ENCODE assay signal across 13 mouse cellular contexts in the genomic region with DNA sequence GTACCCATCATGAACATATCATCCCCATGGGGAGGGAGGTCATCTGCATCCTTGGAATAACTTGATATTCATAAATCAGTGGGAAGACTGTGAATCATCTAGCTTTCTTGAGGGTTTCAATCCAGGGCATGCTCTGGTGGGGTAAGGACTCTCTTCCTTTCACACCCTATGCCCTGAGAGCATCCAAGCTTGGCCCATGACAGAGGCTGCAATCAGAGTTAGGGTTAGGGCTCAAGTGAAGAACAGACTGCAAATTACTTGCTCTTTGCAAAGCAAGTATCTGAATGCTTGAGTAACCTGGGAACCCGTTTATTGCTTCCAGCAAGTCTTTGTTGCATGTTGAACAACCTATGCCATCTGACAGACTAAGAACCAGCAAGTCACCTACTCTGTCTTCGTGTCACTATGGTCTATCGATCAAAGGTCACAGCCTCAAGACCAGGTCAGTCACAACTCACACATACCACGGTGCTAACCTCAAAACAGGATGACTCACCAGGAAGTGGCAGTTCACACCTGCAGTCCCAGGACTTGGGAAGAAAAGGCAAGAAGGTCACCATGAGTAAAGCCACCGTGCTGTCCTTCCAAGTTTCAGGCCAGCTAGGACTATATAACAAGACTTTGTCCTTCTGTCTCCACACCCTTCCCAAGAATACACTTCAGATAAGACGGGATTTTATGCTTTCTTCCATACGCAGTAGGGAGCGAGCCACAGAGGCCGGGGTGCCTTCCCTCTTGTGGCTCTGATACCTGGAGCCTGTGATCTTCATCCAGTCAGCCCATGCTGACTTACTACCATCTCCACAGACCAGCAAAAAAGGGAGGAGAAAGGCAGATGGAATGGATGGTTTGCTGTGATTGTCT.
"Had no signal": no experiment of that assay in that cellular context is flagged by ENCODE, and none has a peak within 500 bp of the region (broad histone marks: within the 10 kb centered on the region; RNA-seq: fewer than 3 reads in every experiment).

No protein-coding gene starts in this region.

- H3K36me3 ChIP-seq: kidney, embryonic 15.5 days; limb, embryonic 15.5 days; midbrain, embryonic 10.5 days; midbrain, embryonic 15.5 days had no signal

- H3K27me3 ChIP-seq: kidney, embryonic 15.5 days; limb, embryonic 15.5 days; midbrain, embryonic 15.5 days had no signal

- ATAC-seq: lung, postnatal 0 days; midbrain, embryonic 15.5 days had no signal

- H3K9ac ChIP-seq: kidney, embryonic 15.5 days; limb, embryonic 15.5 days; liver, embryonic 14.5 days; midbrain, embryonic 15.5 days had no signal

- H3K4me2 ChIP-seq: kidney, embryonic 15.5 days; limb, embryonic 15.5 days; midbrain, embryonic 15.5 days had no signal

- H3K4me3 ChIP-seq: kidney, embryonic 15.5 days; limb, embryonic 15.5 days; midbrain, embryonic 10.5 days; midbrain, embryonic 15.5 days had no signal

- DNase-seq: kidney, adult 2 months; kidney, postnatal 25 days; layer of hippocampus, postnatal 36 days; lung, adult 2 months; lung, postnatal 36 days; right cerebral cortex, postnatal 14 days; thymus, postnatal 14 days had no signal

- H3K9me3 ChIP-seq: kidney, embryonic 15.5 days; limb, embryonic 15.5 days; midbrain, embryonic 15.5 days had no signal

- H3K27ac ChIP-seq: kidney, embryonic 15.5 days; limb, embryonic 15.5 days; liver, embryonic 14.5 days; midbrain, embryonic 10.5 days; midbrain, embryonic 15.5 days had no signal
